Mouse (Mus musculus): ENCODE measurements around the gene Cdc16. TPM values are rescaled to one million over a fixed set of nuclear protein-coding genes. Genes with fewer than 3 reads are reported as not detected.

Gene Cdc16
- polyA plus RNA-seq, 1 experiment from 2014 or later: 191 TPM

GRCm38 (mm10) chr8:13753680-13754079 is 3.8 kb upstream of the Cdc16 start:
- 25% methylated on average over 2 of the region's 2 CpGs for WGBS
- no peak for ATAC-seq (ENCODE audit: low read depth)

GRCm38 (mm10) chr8:13756480-13756879 is 996 bp upstream of the Cdc16 start:
- 31% methylated on average over 7 of the region's 7 CpGs for WGBS
- 0 out of 2 replicates have a peak overlapping the region, but pooled peaks have one; percentile 3 for H3K9ac ChIP-seq (ENCODE audit: low read length)
- H3K27me3 ChIP-seq (ENCODE audit: control insufficient read depth, insufficient read depth, low read depth, low read length): no peaks in the 10 kb centered on the region
- H3K36me3 ChIP-seq (ENCODE audit: control insufficient read depth, insufficient read depth, low read length): peaks cover 7% of the 10 kb centered on the region
- H3K4me3 ChIP-seq (ENCODE audit: low read length): no peak overlapping the region
- peak; percentile 66 for ATAC-seq (ENCODE audit: low read depth)
- H3K9me3 ChIP-seq (ENCODE audit: control insufficient read depth, low read length): no peaks in the 10 kb centered on the region
- H3K4me2 ChIP-seq (ENCODE audit: low read depth, low read length): no peak overlapping the region
- peaks cover 15% of the 10 kb centered on the region for H3K4me1 ChIP-seq (replicated peaks; ENCODE audit: control insufficient read depth, insufficient read depth, low read length)
- peak overlapping the region; percentile 56 for H3K27ac ChIP-seq (ENCODE audit: low read length)

More at GRCm38 (mm10) chr8:13753680-13754079, 3.8 kb upstream of the Cdc16 start:
- no peak overlapping the region for H3K4me2 ChIP-seq (ENCODE audit: low read depth, low read length)
- H3K9ac ChIP-seq (ENCODE audit: low read length): no peak overlapping the region
- H3K4me3 ChIP-seq (ENCODE audit: low read length): no peak overlapping the region
- no peaks in the 10 kb centered on the region for H3K9me3 ChIP-seq (ENCODE audit: control insufficient read depth, low read length)
- no peaks in the 10 kb centered on the region for H3K36me3 ChIP-seq (ENCODE audit: control insufficient read depth, insufficient read depth, low read length)
- H3K27ac ChIP-seq (ENCODE audit: low read length): no peak overlapping the region
- peaks cover 6% of the 10 kb centered on the region for H3K4me1 ChIP-seq (replicated peaks; ENCODE audit: control insufficient read depth, insufficient read depth, low read length)
- no peaks in the 10 kb centered on the region for H3K27me3 ChIP-seq (ENCODE audit: control insufficient read depth, insufficient read depth, low read depth, low read length)

- peak overlapping the region; percentile 92 for H3K27ac ChIP-seq (ENCODE audit: low read length)
- no peaks in the 10 kb centered on the region for H3K9me3 ChIP-seq (ENCODE audit: control insufficient read depth, low read length)
- WGBS: under 1% methylated on average over 38 of the region's 38 CpGs
- no peaks in the 10 kb centered on the region for H3K27me3 ChIP-seq (ENCODE audit: control insufficient read depth, insufficient read depth, low read depth, low read length)
- H3K4me1 ChIP-seq (replicated peaks; ENCODE audit: control insufficient read depth, insufficient read depth, low read length): peaks cover 15% of the 10 kb centered on the region
- ATAC-seq (ENCODE audit: low read depth): peak; percentile 47
- peak overlapping the region; percentile 96 for H3K9ac ChIP-seq (ENCODE audit: low read length)
- peaks cover 17% of the 10 kb centered on the region for H3K36me3 ChIP-seq (ENCODE audit: control insufficient read depth, insufficient read depth, low read length)
- H3K4me3 ChIP-seq (ENCODE audit: low read length): peak overlapping the region; percentile 96
- peak overlapping the region; percentile 69 for H3K4me2 ChIP-seq (ENCODE audit: low read depth, low read length)
Observed at GRCm38 (mm10) chr8:13757805-13758727, 590 bp downstream of the Cdc16 start.

- Histone ChIP-seq H3K9me3 (ENCODE audit: control insufficient read depth, low read length) (no peaks in the 10 kb centered on the region), H3K4me1 (replicated peaks; ENCODE audit: control insufficient read depth, insufficient read depth, low read length) (no peaks in the 10 kb centered on the region), H3K9ac (ENCODE audit: low read length) (no peak overlapping the region), H3K27ac (ENCODE audit: low read length) (no peak overlapping the region), H3K4me3 (ENCODE audit: low read length) (no peak overlapping the region), H3K4me2 (ENCODE audit: low read depth, low read length) (no peak overlapping the region), H3K27me3 (ENCODE audit: control insufficient read depth, insufficient read depth, low read depth, low read length) (no peaks in the 10 kb centered on the region), H3K36me3 (ENCODE audit: control insufficient read depth, insufficient read depth, low read length) (peaks cover 82% of the 10 kb centered on the region)
- no peak for ATAC-seq (ENCODE audit: low read depth)
- 84% methylated on average over 11 of the region's 11 CpGs for WGBS
Observed at GRCm38 (mm10) chr8:13769206-13769605, 11.7 kb downstream of the Cdc16 start.

GRCm38 (mm10) chr8:13780536-13780935 is 23.1 kb downstream of the Cdc16 start:
- Histone ChIP-seq H3K9me3 (ENCODE audit: control insufficient read depth, low read length) (no peaks in the 10 kb centered on the region), H3K4me1 (replicated peaks; ENCODE audit: control insufficient read depth, insufficient read depth, low read length) (peaks cover 7% of the 10 kb centered on the region; the same call in 1 of the 2 replicates), H3K27ac (ENCODE audit: low read length) (no peak overlapping the region), H3K4me3 (ENCODE audit: low read length) (no peak overlapping the region), H3K27me3 (ENCODE audit: control insufficient read depth, insufficient read depth, low read depth, low read length) (no peaks in the 10 kb centered on the region), H3K36me3 (ENCODE audit: control insufficient read depth, insufficient read depth, low read length) (peaks cover 48% of the 10 kb centered on the region), H3K4me2 (ENCODE audit: low read depth, low read length) (no peak overlapping the region), H3K9ac (ENCODE audit: low read length) (no peak overlapping the region)
- 72% methylated on average over 3 of the region's 3 CpGs for WGBS
- ATAC-seq (ENCODE audit: low read depth): no peak

GRCm38 (mm10) chr8:13785250-13785763 is 27.8 kb downstream of the Cdc16 start, which contains the start of gene Upf3a:
Gene Upf3a, plus strand, starts transcription at chr8:13785615.
- Histone ChIP-seq H3K4me2 (ENCODE audit: low read depth, low read length) (peak within 1 kb of the TSS; percentile 93), H3K27me3 (ENCODE audit: control insufficient read depth, insufficient read depth, low read depth, low read length) (no peaks in the 10 kb centered on the region), H3K4me3 (ENCODE audit: low read length) (peak within 1 kb of the TSS; percentile 85), H3K4me1 (replicated peaks; ENCODE audit: control insufficient read depth, insufficient read depth, low read length) (peaks cover 11% of the 10 kb centered on the region), H3K9me3 (ENCODE audit: control insufficient read depth, low read length) (no peaks in the 10 kb centered on the region), H3K9ac (ENCODE audit: low read length) (peak within 1 kb of the TSS; percentile 99), H3K36me3 (ENCODE audit: control insufficient read depth, insufficient read depth, low read length) (peaks cover 23% of the 10 kb centered on the region), H3K27ac (ENCODE audit: low read length) (peak within 1 kb of the TSS; percentile 98)
- under 1% methylated on average over 47 of the region's 47 CpGs for WGBS
- peak; percentile 96 for ATAC-seq (ENCODE audit: low read depth)

GRCm38 (mm10) chr8:13785764-13786299 is 28.4 kb downstream of the Cdc16 start:
- under 1% methylated on average over 40 of the region's 47 CpGs for WGBS
- Histone ChIP-seq H3K4me3 (ENCODE audit: low read length) (peak overlapping the region; percentile 85), H3K27me3 (ENCODE audit: control insufficient read depth, insufficient read depth, low read depth, low read length) (no peaks in the 10 kb centered on the region), H3K4me2 (ENCODE audit: low read depth, low read length) (peak overlapping the region; percentile 93), H3K9ac (ENCODE audit: low read length) (peak overlapping the region; percentile 99), H3K9me3 (ENCODE audit: control insufficient read depth, low read length) (no peaks in the 10 kb centered on the region), H3K4me1 (replicated peaks; ENCODE audit: control insufficient read depth, insufficient read depth, low read length) (peaks cover 11% of the 10 kb centered on the region), H3K36me3 (ENCODE audit: control insufficient read depth, insufficient read depth, low read length) (peaks cover 19% of the 10 kb centered on the region), H3K27ac (ENCODE audit: low read length) (peak overlapping the region; percentile 98)
- ATAC-seq (ENCODE audit: low read depth): peak; percentile 97

- Histone ChIP-seq H3K9me3 (ENCODE audit: control insufficient read depth, low read length) (no peaks in the 10 kb centered on the region), H3K36me3 (ENCODE audit: control insufficient read depth, insufficient read depth, low read length) (peaks cover 23% of the 10 kb centered on the region), H3K4me1 (replicated peaks; ENCODE audit: control insufficient read depth, insufficient read depth, low read length) (peaks cover 8% of the 10 kb centered on the region), H3K27me3 (ENCODE audit: control insufficient read depth, insufficient read depth, low read depth, low read length) (no peaks in the 10 kb centered on the region), H3K4me3 (ENCODE audit: low read length) (no peak overlapping the region), H3K4me2 (ENCODE audit: low read depth, low read length) (no peak overlapping the region), H3K27ac (ENCODE audit: low read length) (no peak overlapping the region), H3K9ac (ENCODE audit: low read length) (no peak overlapping the region)
- WGBS: 88% methylated on average over 8 of the region's 8 CpGs
- ATAC-seq (ENCODE audit: low read depth): no peak
Observed at GRCm38 (mm10) chr8:13789606-13790005, 32.1 kb downstream of the Cdc16 start.

GRCm38 (mm10) chr8:13793097-13793745 is 35.7 kb downstream of the Cdc16 start:
- 85% methylated on average over 8 of the region's 8 CpGs for WGBS
- H3K9ac ChIP-seq (ENCODE audit: low read length): no peak overlapping the region
- no peaks in the 10 kb centered on the region for H3K27me3 ChIP-seq (ENCODE audit: control insufficient read depth, insufficient read depth, low read depth, low read length)
- peaks cover 47% of the 10 kb centered on the region for H3K36me3 ChIP-seq (ENCODE audit: control insufficient read depth, insufficient read depth, low read length)
- H3K4me3 ChIP-seq (ENCODE audit: low read length): no peak overlapping the region
- H3K9me3 ChIP-seq (ENCODE audit: control insufficient read depth, low read length): no peaks in the 10 kb centered on the region
- H3K4me2 ChIP-seq (ENCODE audit: low read depth, low read length): no peak overlapping the region
- H3K27ac ChIP-seq (ENCODE audit: low read length): no peak overlapping the region
- no peaks in the 10 kb centered on the region for H3K4me1 ChIP-seq (replicated peaks; ENCODE audit: control insufficient read depth, insufficient read depth, low read length)
- no peak for ATAC-seq (ENCODE audit: low read depth)

Measured in lung, embryonic 16.5 days (tissue).